Mouse (Mus musculus) c-Kit-positive CD71-negative TER-119-negative erythroid progenitor cells, embryonic 14.5 days (primary cell): ENCODE results near the gene Asb17.
"Not testable (repeated sequence)": the region's sequence is repeated elsewhere in the genome, so short reads cannot be mapped to it uniquely, and the experiment has no call there.

Experiments
- DNase-seq: peaks from one replicate; pipeline ENCODE4 v3.0.0-alpha.2; 2013; ENCODE audit warnings: low read depth

The Asb17 gene

GRCm38 (mm10) chr3:153844030-153844429, at the start of gene Asb17:
Asb17 (plus strand) TSS chr3:153844209.
- no peak for DNase-seq

DNA sequence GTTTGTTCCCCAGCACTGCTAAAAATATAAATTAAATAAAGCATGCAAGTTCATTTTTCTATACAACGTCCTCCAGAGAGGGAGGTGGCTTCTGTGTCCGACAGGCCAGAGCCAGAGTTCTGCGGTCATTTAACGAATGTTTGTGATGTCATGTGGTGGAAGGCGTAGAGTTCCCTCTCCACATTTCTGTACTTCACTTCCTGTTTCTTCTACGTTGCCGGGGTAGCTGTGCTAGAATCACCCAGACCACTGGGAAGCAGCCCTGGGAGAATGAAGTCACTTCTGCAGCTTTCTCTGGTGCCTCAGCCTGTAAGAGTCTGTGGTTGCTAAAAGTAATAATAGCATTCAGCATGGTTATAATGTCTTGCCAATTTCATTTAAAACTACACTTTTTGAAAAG, 46.4 kb upstream of the Asb17 start:
- DNase-seq = no peak

- DNase-seq = no peak
Observed at GRCm38 (mm10) chr3:153799603-153800002, 44.4 kb upstream of the Asb17 start.

GRCm38 (mm10) chr3:153800690-153801089, 43.3 kb upstream of the Asb17 start:
- no peak for DNase-seq

GRCm38 (mm10) chr3:153801541-153801940, 42.5 kb upstream of the Asb17 start:
- DNase-seq = no peak

GRCm38 (mm10) chr3:153802640-153803039, 41.4 kb upstream of the Asb17 start:
- no peak for DNase-seq

DNA sequence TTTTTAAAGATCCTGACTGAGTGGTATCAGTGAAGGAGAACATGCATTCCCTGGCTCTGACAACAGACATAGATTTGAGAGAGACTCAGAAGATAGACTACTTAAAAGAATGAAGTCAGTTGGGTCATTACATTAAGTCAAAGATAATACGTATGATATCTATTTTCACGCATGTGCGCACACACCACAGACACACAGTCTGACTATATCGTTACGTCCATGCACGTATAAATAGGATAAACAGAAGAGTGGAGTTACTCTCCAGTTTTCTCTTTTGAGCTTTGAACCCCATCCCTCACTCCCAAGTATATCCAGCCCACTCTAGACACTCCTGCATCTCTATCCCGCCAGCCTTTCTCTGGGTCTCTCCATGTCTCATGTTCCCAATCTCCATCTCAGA, 40.0 kb upstream of the Asb17 start:
- no peak for DNase-seq

DNA sequence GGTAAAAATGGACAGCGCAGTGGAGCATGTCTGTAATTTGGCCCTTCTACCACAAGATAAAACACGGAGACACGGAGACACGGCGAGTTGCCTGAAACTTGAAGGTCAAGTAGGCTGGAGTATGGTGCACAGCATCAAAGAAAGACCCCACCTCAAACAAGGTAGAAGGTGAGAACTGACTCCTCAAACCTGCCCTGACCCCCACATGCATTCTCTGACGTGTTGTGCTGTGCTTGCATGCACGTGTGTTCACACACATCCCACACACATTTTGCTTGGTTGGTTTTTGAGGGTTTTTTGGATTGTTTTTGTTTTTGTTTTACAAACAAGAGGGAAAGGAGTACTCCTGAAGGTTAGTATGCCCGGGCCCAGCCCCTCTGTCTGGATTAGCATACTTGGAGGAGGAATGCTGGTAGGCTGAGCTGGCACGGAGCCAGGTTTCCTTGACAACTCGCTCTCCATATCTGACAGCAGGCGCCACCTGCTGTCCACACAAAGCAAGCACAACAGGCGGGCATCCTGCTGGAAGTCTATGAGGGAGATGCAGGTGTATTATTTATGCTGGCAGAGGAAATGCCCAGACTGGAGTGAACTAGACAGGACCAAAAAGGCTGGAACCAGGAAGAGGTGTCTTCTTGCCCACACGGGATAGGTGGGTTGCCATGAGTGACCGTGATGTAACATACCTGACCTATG, 37.8 kb upstream of the Asb17 start:
- DNase-seq = peak; percentile 66

DNA sequence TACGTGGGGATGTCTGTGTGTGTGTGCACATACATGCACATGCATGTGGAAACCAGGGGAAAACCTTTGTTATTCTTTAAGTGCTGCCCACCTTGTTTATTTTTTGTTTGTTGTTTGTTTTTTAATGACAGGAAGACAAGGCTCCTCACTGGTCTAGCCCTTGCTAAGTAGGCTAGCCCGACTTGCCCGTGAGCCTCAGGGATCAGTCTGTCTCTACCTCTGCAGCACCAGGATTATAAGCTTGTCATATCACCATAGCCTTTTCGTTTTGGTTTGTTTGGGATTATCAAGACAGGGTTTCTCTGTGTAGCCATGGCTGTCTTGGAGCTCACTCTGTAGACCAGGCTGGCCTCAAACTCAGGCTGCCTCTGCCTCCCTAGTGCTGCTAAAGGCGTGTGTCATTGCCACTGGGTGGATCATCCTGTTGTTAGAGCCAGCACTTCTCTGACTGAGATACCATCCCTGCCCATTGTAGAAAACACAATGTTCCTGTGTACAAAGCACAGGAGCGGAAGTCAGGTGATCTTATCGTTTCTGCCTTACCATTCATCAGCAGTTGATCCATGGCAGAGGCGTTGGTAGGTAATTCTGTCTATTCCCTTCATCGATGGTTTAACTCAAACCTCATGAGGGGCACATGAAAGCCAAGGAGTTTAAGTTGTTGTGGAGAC, 37.1 kb upstream of the Asb17 start:
- no peak for DNase-seq

DNA sequence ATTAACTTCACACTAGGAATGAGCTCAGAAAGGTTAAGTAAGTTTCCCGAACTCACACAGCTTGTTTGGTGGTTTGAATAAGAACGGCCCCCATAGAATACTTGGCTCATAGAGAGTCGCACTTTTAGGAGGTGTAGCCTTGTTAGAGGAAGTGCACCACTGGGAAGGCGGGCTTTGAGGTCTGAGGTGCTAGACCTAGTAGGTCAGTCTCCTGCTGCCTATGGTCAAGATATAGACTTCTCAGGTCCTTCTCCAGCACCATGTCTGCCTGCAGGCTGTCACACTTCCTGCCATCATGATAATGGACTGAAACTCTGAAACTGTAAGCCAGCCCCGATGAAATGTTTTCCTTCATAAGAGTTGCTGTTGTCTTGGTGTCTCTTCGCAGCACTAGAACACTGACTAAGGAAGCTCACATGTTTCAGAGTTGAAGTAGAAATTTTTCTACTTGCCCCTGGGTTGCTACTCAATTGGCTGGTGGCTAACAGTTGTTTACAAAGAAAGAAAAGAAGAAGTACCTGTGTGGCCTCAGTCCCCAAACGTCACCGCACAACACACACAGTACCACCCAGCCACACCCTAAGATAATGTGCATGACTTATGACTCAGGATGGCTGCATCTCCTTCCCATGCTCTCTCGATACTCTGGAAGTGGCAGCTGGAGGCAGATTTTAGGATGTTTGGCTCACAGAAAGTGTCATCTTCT, 36.4 kb upstream of the Asb17 start:
- DNase-seq = no peak

- DNase-seq = no peak
Observed at GRCm38 (mm10) chr3:153808406-153808805, 35.6 kb upstream of the Asb17 start.

GRCm38 (mm10) chr3:153814026-153814425, 30.0 kb upstream of the Asb17 start:
- no peak for DNase-seq

DNA sequence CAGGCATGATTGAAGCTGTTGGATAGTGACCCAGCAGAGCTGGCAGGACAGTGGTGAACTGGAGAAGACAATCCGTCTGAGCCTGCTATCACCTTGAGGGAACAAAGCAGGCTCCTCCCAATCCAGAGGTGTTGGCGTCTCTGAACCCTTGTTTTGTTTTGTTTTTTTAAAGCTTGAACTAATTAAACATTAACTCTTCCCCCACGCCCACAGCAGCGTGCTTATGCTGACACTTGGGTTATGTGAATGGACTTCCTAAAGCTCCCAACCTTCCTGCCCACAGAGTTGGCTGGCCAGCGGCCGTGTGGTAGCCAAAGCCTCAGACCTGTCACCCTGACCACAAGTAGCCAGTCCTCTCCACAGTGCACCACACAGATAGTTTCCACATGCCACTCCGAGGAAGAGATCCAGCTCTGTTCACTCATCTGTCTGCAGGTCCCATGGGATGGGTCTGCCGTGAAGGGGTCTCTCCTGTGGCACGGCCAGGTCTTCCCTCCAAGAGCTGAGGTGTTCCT, 26.6 kb upstream of the Asb17 start:
- DNase-seq = no peak

DNA sequence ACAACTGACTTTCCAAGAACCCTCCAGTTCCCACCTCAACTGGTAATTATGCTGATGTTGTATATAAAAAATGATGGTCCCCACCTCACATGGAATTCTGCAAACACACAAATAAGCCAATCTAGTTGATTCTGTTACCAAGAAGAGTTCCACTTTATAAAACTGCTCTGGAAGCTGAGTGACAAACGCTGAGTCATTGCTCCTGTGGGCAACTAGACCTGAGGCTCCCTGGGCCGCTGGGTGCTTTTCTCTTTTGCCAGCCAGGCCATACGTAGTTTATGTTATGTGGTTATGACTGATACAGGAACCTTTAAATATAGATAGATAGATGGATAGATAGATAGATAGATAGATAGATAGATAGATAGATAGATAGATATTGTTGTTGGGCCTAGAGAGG, 25.3 kb upstream of the Asb17 start:
- DNase-seq = no peak

GRCm38 (mm10) chr3:153819438-153819837, 24.6 kb upstream of the Asb17 start:
- no peak for DNase-seq

DNA sequence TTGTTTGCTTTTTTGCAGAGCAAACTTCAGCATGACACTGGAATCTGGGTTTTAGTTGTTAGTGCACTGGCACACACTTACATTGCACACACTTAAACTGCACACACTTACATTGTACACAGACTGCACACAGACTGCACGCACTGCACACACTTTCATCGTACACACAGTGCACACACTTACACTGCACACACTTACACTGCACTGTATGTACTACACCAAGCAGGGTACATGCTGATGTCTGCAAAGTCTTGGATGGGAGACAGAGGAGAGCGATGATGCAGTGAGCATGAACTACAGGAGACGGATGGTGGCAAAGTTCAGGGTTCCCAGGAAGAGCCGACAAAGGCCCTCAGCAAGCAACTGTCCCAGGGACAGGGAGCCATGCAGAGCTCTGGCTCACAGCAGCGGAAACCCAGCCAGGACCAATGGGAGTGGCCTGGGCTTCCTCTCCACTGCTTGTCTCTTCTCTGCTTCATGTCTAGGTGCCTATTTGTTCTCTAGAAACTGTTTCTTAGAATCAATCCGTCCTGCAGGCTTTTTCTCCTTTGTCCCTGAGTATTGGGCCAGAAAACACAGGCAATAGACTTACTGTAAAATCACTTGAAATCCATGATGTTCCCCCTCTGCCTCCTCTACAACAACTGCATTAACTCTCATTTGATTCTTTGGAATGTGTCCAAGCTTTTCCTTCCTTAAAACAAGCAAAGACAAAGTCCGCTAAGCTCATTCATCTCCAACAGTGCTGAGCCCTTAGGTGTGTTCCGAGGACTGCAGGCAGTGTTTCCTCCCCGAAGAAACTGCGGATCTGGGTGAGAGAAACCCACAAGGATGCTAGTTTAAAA, 20.1 kb upstream of the Asb17 start:
- no peak for DNase-seq

- DNase-seq = no peak
Observed at GRCm38 (mm10) chr3:153825197-153825596, 18.8 kb upstream of the Asb17 start.

DNA sequence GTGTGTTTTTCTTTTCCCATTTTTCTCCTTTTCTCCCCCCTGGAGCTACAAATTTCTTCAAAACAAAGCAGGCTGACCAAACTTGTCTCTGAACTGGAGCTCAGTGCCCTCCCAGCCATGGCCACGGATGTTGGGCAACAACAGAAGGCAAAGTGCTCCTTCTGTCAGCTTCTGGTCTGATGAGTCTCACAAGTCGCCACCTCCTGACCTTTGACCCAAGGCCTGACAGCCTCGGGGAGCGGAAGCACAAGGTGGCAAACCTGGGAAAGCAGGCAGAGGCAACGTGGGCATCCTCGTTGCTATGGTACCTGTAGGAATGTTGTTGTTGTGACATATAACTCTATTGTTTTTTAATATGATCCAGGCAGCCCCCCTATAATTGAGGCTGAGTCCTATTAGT, 17.4 kb upstream of the Asb17 start:
- DNase-seq = no peak

DNA sequence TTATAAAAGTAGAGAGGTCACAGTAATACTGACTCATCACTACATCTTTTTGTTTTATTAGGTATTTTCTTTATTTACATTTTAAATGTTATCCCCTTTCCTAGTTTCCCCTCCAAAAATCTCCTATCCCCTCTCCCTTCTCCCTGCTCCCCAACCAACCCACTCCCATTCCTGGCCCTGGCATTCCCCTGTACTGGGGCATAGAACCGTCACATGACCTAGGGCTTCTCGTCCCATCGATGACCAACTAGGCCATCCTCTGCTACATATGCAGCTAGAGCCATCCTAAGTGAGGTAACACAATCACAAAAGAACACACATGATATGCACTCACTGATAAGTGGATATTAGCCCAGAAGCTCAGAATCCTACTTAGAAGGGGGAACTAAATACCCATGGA, 14.2 kb upstream of the Asb17 start:
- not testable (repeated sequence) for DNase-seq

GRCm38 (mm10) chr3:153831014-153831872, 12.8 kb upstream of the Asb17 start:
- no peak for DNase-seq
